Mouse (Mus musculus) common myeloid progenitor, adult 5-6 weeks (primary cell): ENCODE measurements around the gene Olfr153. TPM values are rescaled to one million over a fixed set of nuclear protein-coding genes. Genes with fewer than 3 reads are reported as not detected.
"Not testable (repeated sequence)": the region's sequence is repeated elsewhere in the genome, so short reads cannot be mapped to it uniquely, and the experiment has no call there.

ENCODE experiments used
- ATAC-seq: replicated peaks from 2 replicates; pipeline ENCODE4 v1.8.0; 2016; ENCODE audit warnings: low read depth, mild to moderate bottlenecking, moderate TSS enrichment, inconsistent platforms; ENCODE audit not compliant: poor library complexity, severe bottlenecking
- total RNA-seq: library from RNA; stranded (forward); fragments of 200-1000, 187-1606 nt; gene quantifications from 2 replicates; pipeline ENCODE4 v1.2.3, GENCODE M21; 2017

The Olfr153 gene
- total RNA-seq: not detected in 2 replicates

- no peak for ATAC-seq
These were observed at the start of gene Olfr153 for GRCm38 (mm10) chr2:87531496-87531895. Gene Olfr153, plus strand, starts transcription at chr2:87531796.

GRCm38 (mm10) chr2:87482276-87482675, 49.3 kb upstream of the Olfr153 start:
- ATAC-seq: no peak

GRCm38 (mm10) chr2:87496993-87497392, 34.6 kb upstream of the Olfr153 start, which contains the start of gene Pramel7:
Gene Pramel7, minus strand, starts transcription at chr2:87497093.
- ATAC-seq: not testable (repeated sequence)

- no peak for ATAC-seq
These were observed 25.3 kb upstream of the Olfr153 start, which contains the start of gene Pramel6 for GRCm38 (mm10) chr2:87506265-87506664. Gene Pramel6, plus strand, starts transcription at chr2:87506565.

GRCm38 (mm10) chr2:87515046-87515445, 16.6 kb upstream of the Olfr153 start:
- no peak for ATAC-seq

GRCm38 (mm10) chr2:87515457-87516060, 16.0 kb upstream of the Olfr153 start:
- ATAC-seq: no peak

GRCm38 (mm10) chr2:87516581-87516980, 15.0 kb upstream of the Olfr153 start:
- ATAC-seq: no peak

GRCm38 (mm10) chr2:87520651-87521050, 10.9 kb upstream of the Olfr153 start:
- no peak for ATAC-seq

- ATAC-seq: not testable (repeated sequence)
These were observed 5.5 kb upstream of the Olfr153 start for GRCm38 (mm10) chr2:87525899-87526616.

- ATAC-seq: no peak
These were observed 3.2 kb downstream of the Olfr153 start for GRCm38 (mm10) chr2:87534826-87535225.

- ATAC-seq: no peak
These were observed 13.8 kb downstream of the Olfr153 start, which contains the start of gene Olfr1128 for GRCm38 (mm10) chr2:87545442-87545841. Gene Olfr1128, minus strand, starts transcription at chr2:87545542.

- ATAC-seq: not testable (repeated sequence)
These were observed 42.0 kb downstream of the Olfr153 start, which contains the start of gene Olfr1129 for GRCm38 (mm10) chr2:87573602-87574001. Gene Olfr1129, plus strand, starts transcription at chr2:87573902.

Other genes with a start within 250 kb of the Olfr153 start
- gene Olfr1118, start 224.2 kb upstream of the Olfr153 start, total RNA-seq: not detected in 2 replicates
- not detected in 2 replicates for gene Olfr1120, start 177.0 kb upstream of the Olfr153 start, total RNA-seq
- not detected in 2 replicates for gene Olfr1121, start 161.9 kb upstream of the Olfr153 start, total RNA-seq
- not detected in 2 replicates for gene Olfr1122, start 145.9 kb upstream of the Olfr153 start, total RNA-seq
- not detected in 2 replicates for gene Olfr1123, start 115.2 kb upstream of the Olfr153 start, total RNA-seq
- not detected in 2 replicates for gene Olfr1124, start 101.5 kb upstream of the Olfr153 start, total RNA-seq
- not detected in 2 replicates for gene Olfr1126, start 77.8 kb upstream of the Olfr153 start, total RNA-seq
- gene Pramel7, start 34.7 kb upstream of the Olfr153 start, total RNA-seq: not detected in 2 replicates
- gene Pramel6, start 25.2 kb upstream of the Olfr153 start, total RNA-seq: not detected in 2 replicates
- not detected in 2 replicates for gene Olfr1128, start 13.7 kb downstream of the Olfr153 start, total RNA-seq
- not detected in 2 replicates for gene Olfr1129, start 42.1 kb downstream of the Olfr153 start, total RNA-seq
- not detected in 2 replicates for gene Olfr1130, start 74.4 kb downstream of the Olfr153 start, total RNA-seq
- gene Olfr1131, start 95.3 kb downstream of the Olfr153 start, total RNA-seq: not detected in 2 replicates
- not detected in 2 replicates for gene Olfr1132, start 105.7 kb downstream of the Olfr153 start, total RNA-seq
- gene Olfr1133, start 115.6 kb downstream of the Olfr153 start, total RNA-seq: not detected in 2 replicates
- not detected in 2 replicates for gene Olfr1134, start 126.7 kb downstream of the Olfr153 start, total RNA-seq
- not detected in 2 replicates for gene Olfr1135, start 141.9 kb downstream of the Olfr153 start, total RNA-seq
- gene Olfr1136, start 162.2 kb downstream of the Olfr153 start, total RNA-seq: not detected in 2 replicates
- gene Olfr1137, start 181.4 kb downstream of the Olfr153 start, total RNA-seq: not detected in 2 replicates
- not detected in 2 replicates for gene Olfr1138, start 208.2 kb downstream of the Olfr153 start, total RNA-seq
- not detected in 2 replicates for gene Olfr1140, start 212.0 kb downstream of the Olfr153 start, total RNA-seq
- gene Olfr1141, start 222.2 kb downstream of the Olfr153 start, total RNA-seq: not detected in 2 replicates
- not detected in 2 replicates for gene Olfr152, start 247.7 kb downstream of the Olfr153 start, total RNA-seq